Mouse (Mus musculus) embryo, embryonic 10.5 days (tissue): ENCODE measurements around the gene Ube2o.

ENCODE experiments used
- DNase-seq: peaks from one replicate; pipeline ENCODE4 v3.0.0-alpha.2; 2015; ENCODE audit warnings: low spot score

Gene Ube2o

DNA sequence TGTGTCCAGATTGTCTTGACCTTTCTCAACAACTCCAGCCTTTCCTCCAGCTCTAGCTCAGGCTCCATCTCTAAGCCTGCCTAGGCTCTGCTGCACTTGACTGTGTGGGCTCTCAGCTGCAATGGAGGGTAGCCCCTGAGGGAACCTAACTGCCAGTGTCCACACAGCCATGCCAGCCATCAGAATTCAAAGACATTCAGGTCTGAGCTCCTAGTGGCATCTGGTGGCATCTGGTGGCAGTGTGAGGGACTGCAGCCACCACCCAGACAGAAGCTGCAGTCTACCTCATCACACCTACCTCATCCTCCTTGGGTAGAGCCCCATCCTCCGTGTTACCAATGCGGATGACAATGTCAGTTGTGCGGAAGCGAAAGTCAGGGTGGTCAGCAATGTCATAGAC lies 38.1 kb downstream of the Ube2o start:
- DNase-seq: no peak

DNA sequence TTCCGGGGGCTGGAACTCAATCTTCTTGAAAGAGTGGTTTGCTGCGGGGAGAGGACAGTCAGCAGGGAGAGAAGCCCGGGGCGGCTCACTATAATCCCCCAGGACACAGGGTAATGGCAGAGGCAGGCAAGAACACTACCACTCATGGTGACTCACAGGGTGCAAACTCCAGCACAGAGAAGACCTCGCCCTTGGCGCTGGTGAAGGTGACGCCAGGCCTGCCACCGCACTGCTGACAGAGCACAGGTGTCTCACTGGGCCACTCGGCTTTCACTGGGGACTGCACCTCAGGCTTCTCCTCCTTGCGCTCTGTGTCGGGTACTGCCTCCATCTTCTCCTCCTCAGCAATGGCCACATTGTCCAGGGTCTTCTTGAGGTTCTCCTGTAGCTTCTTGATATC lies 40.1 kb downstream of the Ube2o start:
- DNase-seq: no peak

GRCm38 (mm10) chr11:116538142-116538735 lies 43.0 kb downstream of the Ube2o start:
- DNase-seq: no peak

DNA sequence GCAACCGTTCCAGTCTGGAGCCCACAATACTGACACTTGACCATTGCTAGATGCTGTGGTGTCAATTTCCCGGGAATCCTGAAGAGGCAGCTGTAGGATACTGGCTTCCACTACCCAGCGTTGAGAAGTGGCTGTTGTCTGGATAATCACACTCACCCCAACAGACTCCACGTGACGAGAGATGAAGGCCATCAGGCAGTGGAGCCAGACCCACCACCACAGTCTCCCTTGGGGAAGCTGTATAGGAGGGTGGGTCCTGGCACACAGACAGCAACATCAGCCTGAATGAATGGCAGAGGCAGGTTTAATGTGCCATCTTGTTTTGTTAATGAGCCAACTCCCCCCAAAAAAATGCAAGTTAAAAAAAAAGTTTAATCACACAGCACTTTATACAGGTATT lies 43.9 kb downstream of the Ube2o start:
- no peak for DNase-seq

- no peak for DNase-seq
Measured at GRCm38 (mm10) chr11:116536685-116537084, 44.6 kb downstream of the Ube2o start.

DNA sequence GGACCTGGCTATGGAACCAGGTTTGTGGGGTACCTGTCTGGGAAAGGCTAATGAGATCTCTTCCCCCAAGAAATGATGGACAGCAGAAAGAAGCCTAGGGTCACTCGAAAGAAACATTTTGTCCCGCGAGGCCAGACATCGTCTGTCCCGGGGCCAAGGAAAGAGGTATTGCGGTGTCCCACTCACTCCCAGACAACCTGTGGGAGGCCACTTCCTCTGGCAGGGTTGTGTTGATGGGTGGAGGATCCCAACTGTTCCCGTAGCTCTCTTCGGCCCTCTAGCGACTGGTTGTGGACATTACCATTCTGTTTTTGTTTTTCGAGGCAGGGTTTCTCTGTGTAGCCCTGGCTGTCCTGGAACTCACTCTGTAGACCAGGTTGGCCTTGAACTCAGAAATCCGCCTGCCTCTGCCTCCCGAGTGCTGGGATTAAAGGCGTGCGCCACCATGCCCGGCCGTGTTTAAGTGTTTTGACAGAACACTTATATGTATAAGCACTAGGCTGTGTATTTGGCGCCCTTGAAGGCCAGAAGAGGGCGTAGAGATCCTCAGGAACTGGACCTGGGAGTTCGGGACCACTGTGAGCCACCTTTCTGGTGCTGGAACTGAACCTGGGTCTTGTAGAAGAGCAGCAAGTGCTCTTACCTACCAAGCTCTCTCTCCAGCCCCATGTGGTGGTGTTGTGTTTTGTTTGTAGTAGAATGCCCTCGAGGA lies 46.9 kb downstream of the Ube2o start:
- peak; percentile 91 for DNase-seq

GRCm38 (mm10) chr11:116533341-116534153 lies 47.7 kb downstream of the Ube2o start:
- DNase-seq: peak; percentile 39

DNA sequence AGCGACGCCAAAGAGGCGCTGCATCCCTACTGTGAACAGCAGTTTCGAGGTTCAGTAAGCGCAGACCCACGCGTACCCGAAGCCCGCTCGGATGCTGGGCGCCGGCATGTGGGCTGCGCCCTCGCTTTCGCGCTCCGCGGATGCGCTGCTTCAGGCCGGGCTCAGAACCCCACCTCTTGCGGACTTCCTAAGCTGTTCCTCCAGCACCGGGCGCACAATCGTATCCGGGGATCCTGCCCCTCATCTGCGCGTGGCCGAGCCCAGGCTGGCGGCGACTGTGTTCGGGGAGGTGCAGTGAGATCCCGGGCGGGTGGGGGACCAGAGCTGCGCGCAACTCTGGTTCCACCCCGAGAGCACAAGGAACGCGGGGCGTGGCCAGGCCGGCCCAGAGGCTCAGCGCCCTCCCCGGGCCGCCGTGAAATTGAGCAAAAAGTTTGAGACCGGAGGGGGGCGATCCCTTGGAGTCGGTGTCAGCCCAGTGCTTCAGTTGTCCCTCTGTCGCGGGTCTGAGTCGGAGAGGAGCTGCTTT lies 48.4 kb downstream of the Ube2o start:
- DNase-seq: peak; percentile 74

- peak; percentile 66 for DNase-seq
Measured at GRCm38 (mm10) chr11:116532262-116532809, 48.9 kb downstream of the Ube2o start.

DNA sequence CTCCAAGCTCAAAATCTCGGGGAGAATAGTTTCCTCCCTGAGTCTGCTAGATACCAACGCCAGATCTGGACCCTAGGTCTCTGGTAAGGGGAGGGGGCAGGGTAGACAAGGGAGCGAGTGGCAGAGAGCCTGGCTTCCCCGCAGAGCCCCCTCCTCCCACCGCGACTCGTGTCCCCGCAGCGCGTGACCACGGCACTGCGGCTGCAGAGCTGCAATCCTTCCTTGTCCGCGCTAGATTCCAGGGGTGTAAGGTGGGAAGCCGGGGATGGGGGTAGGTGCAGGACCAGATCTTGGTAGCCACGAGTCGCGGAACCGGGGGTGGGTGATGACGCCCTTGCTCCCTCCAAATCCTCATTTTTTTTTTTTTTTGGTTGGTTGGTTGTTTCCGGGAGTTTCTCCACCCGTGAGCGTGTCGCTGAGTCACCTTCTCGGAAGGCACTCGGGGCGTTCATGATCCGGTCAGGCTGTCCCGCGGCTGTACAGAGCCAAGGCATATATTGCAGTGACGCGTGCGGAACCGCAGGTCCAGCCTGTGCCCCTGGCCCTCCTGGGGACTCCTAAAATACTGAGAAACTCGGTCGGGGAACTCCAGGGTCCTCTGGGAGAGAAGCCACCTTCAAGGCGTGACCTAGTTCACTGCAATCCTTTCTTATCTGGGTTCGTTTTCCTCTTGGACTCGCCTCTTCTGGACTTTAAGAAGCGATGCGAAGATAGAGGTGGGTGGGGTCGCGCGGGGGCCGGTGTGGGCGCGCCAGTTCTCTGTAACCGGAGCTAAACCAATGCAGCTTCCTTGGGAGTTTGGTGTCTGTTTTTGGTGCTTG lies 49.7 kb downstream of the Ube2o start:
- peak; percentile 59 for DNase-seq

- peak; percentile 65 for DNase-seq
Measured at GRCm38 (mm10) chr11:116530187-116531147, 50.8 kb downstream of the Ube2o start, which contains the start of gene Sphk1. Sphk1 (plus strand) TSS chr11:116530925.

DNA sequence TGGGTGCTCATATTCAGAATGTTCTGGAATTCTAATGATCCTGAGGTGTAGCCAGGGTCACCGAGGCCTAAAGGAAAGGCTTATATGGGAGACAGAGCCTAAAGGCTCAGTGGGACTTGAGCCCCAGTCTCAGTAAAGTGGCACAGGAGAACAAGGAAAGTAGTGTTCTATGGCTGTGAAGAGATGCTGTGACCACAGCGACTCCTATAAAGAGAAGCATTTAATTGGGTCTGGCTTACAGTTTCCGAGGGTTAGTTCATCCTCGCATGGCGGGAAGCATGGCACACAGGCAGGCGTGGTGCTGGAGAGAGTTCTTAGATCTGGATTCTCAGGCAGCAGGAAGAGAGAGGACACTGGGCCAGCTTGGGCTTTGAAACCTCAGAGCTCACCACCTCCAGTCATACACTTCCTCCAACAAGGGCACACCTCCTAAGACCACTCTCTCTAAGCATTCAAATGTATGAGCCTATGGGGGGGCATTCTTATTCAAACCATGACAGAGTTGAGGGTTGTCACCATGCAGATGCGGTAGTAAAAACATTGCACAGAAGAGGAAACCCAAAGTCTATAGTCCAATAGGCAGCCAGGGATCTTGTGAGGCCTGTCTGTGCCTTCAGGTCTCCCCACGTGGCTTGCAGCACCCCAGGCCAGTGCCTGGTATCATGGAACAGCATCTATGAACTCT lies 52.5 kb downstream of the Ube2o start:
- no peak for DNase-seq

DNA sequence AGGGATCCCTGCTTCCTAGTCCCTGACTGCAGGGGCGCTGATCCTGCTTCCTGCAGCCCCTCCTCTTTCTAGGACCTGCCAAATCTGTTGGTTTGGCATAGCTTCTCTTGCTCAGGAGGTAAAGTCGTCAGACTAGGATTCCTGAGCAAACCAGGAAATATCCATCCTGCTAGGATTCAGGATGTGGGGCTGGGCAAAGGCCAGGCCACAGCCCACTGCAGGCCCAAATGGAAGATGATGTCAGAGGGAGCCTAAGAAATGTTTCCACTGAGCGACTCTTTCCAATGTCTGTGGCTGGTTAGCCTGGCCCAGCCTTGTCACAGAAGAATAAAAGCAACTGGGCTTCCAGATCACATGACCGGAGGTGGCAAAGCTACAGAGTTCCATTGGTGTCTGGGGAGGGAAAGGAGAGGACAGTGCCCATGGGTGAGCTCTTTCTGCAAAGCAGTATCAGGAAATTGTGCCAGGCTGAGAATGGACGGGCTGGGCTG lies 57.5 kb downstream of the Ube2o start:
- no peak for DNase-seq

DNA sequence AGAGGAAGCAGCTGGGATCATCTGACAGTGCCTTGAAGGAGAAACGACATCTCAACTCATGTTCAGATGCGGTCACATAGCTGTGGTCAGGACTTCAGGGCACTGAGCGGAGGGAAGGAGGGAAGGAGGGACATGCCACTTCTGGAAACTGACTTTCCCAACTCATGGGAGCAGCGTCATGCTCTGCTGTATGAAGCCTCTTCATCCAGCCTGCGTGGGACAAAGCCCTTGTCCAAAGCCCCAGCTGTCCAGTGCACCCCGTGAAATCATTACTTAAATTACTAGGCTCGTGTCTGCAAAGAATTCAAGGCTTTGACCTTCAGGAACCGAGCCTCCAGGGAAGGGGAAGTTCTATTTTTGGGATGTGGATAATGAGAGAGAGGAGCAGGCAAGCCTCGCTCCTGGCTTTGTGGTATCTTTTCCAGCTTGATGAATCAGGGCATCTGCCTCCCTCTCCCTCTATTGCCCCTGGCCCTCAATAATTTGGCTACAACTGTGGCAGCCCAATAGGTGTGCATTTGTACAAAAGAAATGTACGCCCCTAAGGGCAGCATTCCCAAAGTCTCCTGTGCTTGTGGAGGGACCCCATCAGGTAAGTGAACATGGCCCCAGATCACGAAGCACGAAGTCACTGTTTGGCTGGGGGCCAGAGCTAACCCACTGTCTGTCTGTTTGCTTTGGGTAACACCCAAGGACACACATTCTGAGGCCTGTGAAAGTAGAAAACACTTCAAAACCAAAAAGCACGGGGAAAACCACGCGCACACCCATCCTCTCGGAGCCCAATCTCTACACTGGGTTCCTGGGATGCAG lies 58.2 kb downstream of the Ube2o start:
- no peak for DNase-seq

DNA sequence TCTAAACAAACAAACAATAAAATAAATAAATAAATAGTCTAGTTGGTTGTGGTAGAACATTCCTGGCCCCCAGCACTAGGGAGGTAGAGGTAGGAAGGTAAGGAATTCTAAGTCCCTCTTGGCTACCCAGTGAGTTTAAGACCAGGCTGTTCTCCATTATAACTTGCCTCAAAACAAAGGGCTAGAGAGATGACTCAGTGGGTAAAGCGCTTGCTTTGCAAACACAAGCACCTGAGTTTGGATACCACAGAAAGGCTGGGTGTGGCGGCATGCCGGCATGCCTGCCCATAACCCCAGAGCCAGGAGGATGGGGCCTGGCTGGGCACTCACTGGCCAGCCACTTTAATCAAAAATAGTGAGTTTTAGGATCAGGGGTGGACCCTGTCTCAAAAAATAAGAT lies 59.2 kb downstream of the Ube2o start:
- no peak for DNase-seq

DNA sequence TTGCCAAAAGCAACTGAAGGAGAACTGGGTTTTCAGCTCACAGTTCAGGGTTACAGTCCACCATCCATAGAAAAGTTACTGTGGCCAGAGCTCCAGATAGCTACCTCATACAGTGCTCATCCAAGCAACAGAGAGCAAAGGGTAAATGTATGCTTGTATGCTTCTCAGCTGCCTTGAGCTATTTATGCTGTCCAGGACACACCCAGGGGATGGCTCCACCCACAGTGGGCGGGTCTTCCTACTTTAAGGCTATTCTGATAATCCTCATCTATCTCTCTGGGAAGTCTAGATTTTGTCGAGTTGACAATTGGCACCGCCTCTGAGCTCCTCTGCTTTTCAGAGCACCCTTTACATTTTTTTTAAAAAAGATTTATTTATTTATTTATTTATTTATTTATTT lies 60.1 kb downstream of the Ube2o start:
- DNase-seq: no peak

DNA sequence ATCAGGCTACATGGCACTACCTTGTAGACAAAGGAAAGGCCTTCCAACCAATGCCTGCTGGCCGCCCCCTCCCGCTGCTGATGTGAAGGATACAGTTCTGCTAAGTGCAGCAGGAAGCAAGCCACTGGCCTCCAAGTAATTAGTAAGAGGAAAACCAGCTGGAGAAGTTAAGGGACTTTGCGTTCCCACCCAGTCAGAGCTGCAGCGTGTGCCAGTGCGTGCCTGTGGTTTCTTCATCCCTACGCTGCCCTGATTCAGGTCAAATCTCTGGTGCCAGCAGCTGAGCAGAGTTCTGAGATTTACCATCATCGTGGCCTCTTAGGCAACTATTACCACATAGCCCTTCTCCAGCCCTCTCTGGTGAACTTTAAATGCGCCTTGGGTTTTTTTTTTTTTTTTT lies 62.8 kb downstream of the Ube2o start:
- no peak for DNase-seq

DNA sequence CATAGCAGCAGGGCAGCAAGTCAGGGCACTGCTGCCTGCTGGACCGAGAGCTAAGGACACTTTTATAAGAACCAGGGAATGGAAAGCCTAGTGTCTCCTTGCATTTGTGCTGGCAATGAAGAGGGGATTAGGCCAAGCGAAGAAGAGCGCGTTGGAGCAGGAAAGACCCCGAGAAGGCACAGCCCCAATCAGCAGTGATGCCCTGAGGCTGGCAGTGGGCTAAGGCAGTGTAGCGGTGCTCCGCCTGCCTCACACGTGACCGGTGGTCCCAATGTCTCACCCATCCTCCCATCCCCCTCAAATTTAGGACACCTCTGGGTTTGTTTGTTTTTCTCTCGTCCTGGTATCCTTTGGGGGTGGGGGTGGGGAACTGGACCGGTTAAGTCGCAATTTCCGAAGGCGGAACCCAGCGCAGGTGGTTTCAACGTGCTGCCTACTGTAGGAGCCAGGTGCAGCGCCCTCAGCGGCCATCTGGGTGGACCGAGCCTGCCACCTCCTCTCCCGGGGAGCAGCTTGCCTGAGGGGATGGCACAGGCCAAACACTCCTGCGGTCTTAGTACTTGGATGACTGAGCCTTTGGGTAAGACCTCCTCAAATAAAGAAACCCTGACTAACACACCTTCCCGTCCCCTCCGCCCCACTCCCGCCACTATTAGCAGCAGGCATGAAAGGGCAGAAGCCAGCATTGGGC lies 65.8 kb downstream of the Ube2o start:
- DNase-seq: no peak
